ENCODE assay signal across 10 mouse cellular contexts in genomic region chr15:27802243-27802642, GRCm38 (mm10).
DNase-seq lines count a peak whose midpoint lies in the region; ATAC-seq and TF ChIP-seq lines count a peak whose summit lies in the region.
"Had no signal": no experiment of that assay in that cellular context is flagged by ENCODE, and none has a peak within 500 bp of the region (broad histone marks: within the 10 kb centered on the region; RNA-seq: fewer than 3 reads in every experiment).

No protein-coding gene starts in this region.

- ATAC-seq in midbrain, embryonic 16.5 days: no peak
- ATAC-seq in kidney, embryonic 15.5 days (replicated peaks; ENCODE audit: low FRiP score): no peak

- H3K36me3 ChIP-seq in midbrain, embryonic 16.5 days (ENCODE audit: control insufficient read depth, insufficient read depth, low read length): peaks cover 21% of the 10 kb centered on the region
- peaks cover 98% of the 10 kb centered on the region for H3K36me3 ChIP-seq in midbrain, embryonic 10.5 days
- peaks cover 12% of the 10 kb centered on the region for H3K36me3 ChIP-seq in small intestine, adult 2 months (ENCODE audit: control insufficient read depth, insufficient read depth, low read length)
- H3K36me3 ChIP-seq in kidney, embryonic 15.5 days: peaks cover 86% of the 10 kb centered on the region

- no peak overlapping the region for H3K9ac ChIP-seq in midbrain, embryonic 16.5 days (ENCODE audit: low read depth, low read length)
- no peak overlapping the region for H3K9ac ChIP-seq in kidney, embryonic 15.5 days

- 83% methylated on average over 12 of the region's 12 CpGs for WGBS in midbrain, embryonic 16.5 days
- WGBS in midbrain, embryonic 10.5 days: 89% methylated on average over 12 of the region's 12 CpGs
- WGBS in small intestine, adult 2 months: 75% methylated on average over 12 of the region's 12 CpGs
- WGBS in kidney, embryonic 15.5 days: 72% methylated on average over 12 of the region's 12 CpGs

- no peak overlapping the region for H3K4me2 ChIP-seq in midbrain, embryonic 16.5 days (ENCODE audit: low read length)
- H3K4me2 ChIP-seq in kidney, embryonic 15.5 days: no peak overlapping the region

- intact Hi-C loops in gastrocnemius, adult 2 months (cut with DNase I): no loop called here

- peak overlapping the region; percentile 34 for H3K4me3 ChIP-seq in gastrocnemius, adult 2 months
- no peak overlapping the region for H3K4me3 ChIP-seq in midbrain, embryonic 16.5 days (ENCODE audit: low read depth, low read length)
- no peak overlapping the region for H3K4me3 ChIP-seq in midbrain, embryonic 10.5 days
- H3K4me3 ChIP-seq in embryonic fibroblast, embryonic 13.5 days (ENCODE audit: insufficient read depth, low read length): no peak overlapping the region
- H3K4me3 ChIP-seq in small intestine, adult 2 months (ENCODE audit: low read depth, low read length): no peak overlapping the region
- H3K4me3 ChIP-seq in kidney, embryonic 15.5 days (replicated peaks): no peak overlapping the region

- no peak for TF ChIP-seq POLR2A in embryonic fibroblast, embryonic 13.5 days (IDR thresholded peaks at IDR 0.05; ENCODE audit: low read depth, low read length)
- no peak for TF ChIP-seq POLR2A in small intestine, adult 2 months (IDR thresholded peaks at IDR 0.05; ENCODE audit: low read depth, low read length)

- no peaks in the 10 kb centered on the region for H3K9me3 ChIP-seq in midbrain, embryonic 16.5 days (replicated peaks; ENCODE audit: control insufficient read depth, low read length, poor library complexity, severe bottlenecking)
- no peaks in the 10 kb centered on the region for H3K9me3 ChIP-seq in midbrain, embryonic 10.5 days (replicated peaks)
- no peaks in the 10 kb centered on the region for H3K9me3 ChIP-seq in kidney, embryonic 15.5 days (replicated peaks)

- peak; percentile 63 for DNase-seq in gastrocnemius, adult 2 months
- no peak for DNase-seq in gastrocnemius, adult 8-10 months (ENCODE audit: low spot score in 2 of 2)
- DNase-seq in midbrain, embryonic 10.5 days (ENCODE audit: low spot score): no peak
- no peak for DNase-seq in thymus, postnatal 36 days
- DNase-seq: kidney, adult 11 months; lung, adult 18-20 months had no signal

- no peak for TF ChIP-seq CTCF in gastrocnemius, adult 2 months (IDR thresholded peaks at IDR 0.05)
- TF ChIP-seq CTCF in embryonic fibroblast, embryonic 13.5 days (IDR thresholded peaks at IDR 0.05; ENCODE audit: borderline replicate concordance, insufficient read depth, low read length): no peak
- no peak for TF ChIP-seq CTCF in small intestine, adult 2 months (IDR thresholded peaks at IDR 0.05; ENCODE audit: extremely low read depth, insufficient read length, insufficient replicate concordance, low read depth, low read length)

- H3K4me1 ChIP-seq in midbrain, embryonic 16.5 days (ENCODE audit: control insufficient read depth, insufficient read depth, low read length): peaks cover 4% of the 10 kb centered on the region; the same call in 1 of the 2 replicates
- peaks cover 24% of the 10 kb centered on the region for H3K4me1 ChIP-seq in midbrain, embryonic 10.5 days
- H3K4me1 ChIP-seq in embryonic fibroblast, embryonic 13.5 days (ENCODE audit: control insufficient read depth, insufficient read depth, low read length): peaks cover 28% of the 10 kb centered on the region
- H3K4me1 ChIP-seq in small intestine, adult 2 months (ENCODE audit: control insufficient read depth, insufficient read depth, insufficient read length, low read length): no peaks in the 10 kb centered on the region
- H3K4me1 ChIP-seq in kidney, embryonic 15.5 days: peaks cover 36% of the 10 kb centered on the region

- H3K27ac ChIP-seq in gastrocnemius, adult 2 months: peak overlapping the region; percentile 85
- peak overlapping the region; percentile 40; the same call in 1 of the 2 replicates for H3K27ac ChIP-seq in midbrain, embryonic 16.5 days (ENCODE audit: low read length)
- no peak overlapping the region for H3K27ac ChIP-seq in midbrain, embryonic 10.5 days (replicated peaks)
- peak overlapping the region; percentile 24; the same call in 1 of the 2 replicates for H3K27ac ChIP-seq in embryonic fibroblast, embryonic 13.5 days (ENCODE audit: insufficient read depth, low read length)
- H3K27ac ChIP-seq in small intestine, adult 2 months (ENCODE audit: insufficient read depth, low read depth, low read length): 0 out of 2 replicates have a peak overlapping the region, but pooled peaks have one; percentile 18
- no peak overlapping the region for H3K27ac ChIP-seq in kidney, embryonic 15.5 days

- H3K27me3 ChIP-seq in midbrain, embryonic 16.5 days (ENCODE audit: control insufficient read depth, insufficient read depth, low read depth, low read length): no peaks in the 10 kb centered on the region; the same call in 1 of the 2 replicates
- H3K27me3 ChIP-seq in midbrain, embryonic 10.5 days (ENCODE audit: low read depth, poor library complexity, severe bottlenecking): peaks cover 25% of the 10 kb centered on the region; the same call in 1 of the 2 replicates
- no peaks in the 10 kb centered on the region for H3K27me3 ChIP-seq in small intestine, adult 2 months (ENCODE audit: control insufficient read depth, insufficient read depth, low read length)
- no peaks in the 10 kb centered on the region for H3K27me3 ChIP-seq in kidney, embryonic 15.5 days

Comparison
In these comparisons a context has a peak if more than half of its experiments do, and no peak if none do; other contexts are left out.
1. H3K27ac ChIP-seq: peak in gastrocnemius, adult 2 months (single experiment), midbrain, embryonic 16.5 days (single experiment), embryonic fibroblast, embryonic 13.5 days (single experiment) and small intestine, adult 2 months (single experiment); none in midbrain, embryonic 10.5 days (single experiment) and kidney, embryonic 15.5 days (single experiment).